Mouse (Mus musculus): ENCODE measurements at regions not wholly inside any gene's neighbourhood (a gene's known extent, or its start where the extent isn't known, plus 50 kb on each side); places are given as distances from the start of the nearest gene placed in this dataset.
A peak's percentile ranks its signal among the peaks of the same experiment; 100 is the strongest.

- peak in 1 of 2 experiments; percentile 25; a peak in 1 of 4 replicates for TF ChIP-seq EP300 (IDR thresholded peaks at IDR 0.05; ENCODE audit: low read depth in 1 of 2, low read length in 2 of 2)
- no peak for TF ChIP-seq TAL1 (IDR thresholded peaks at IDR 0.05; ENCODE audit: low read length)
- TF ChIP-seq RAD21 (IDR thresholded peaks at IDR 0.05; ENCODE audit: low read depth, low read length), result no peak
- no peak for TF ChIP-seq CTCF (IDR thresholded peaks at IDR 0.05 in 2 of 3, conservative IDR thresholded peaks at IDR 0.05 in 1 of 3; ENCODE audit: control insufficient read depth in 1 of 3, insufficient read depth in 1 of 3, low read depth in 2 of 3, low read length in 3 of 3, poor library complexity in 1 of 3, severe bottlenecking in 1 of 3)
- no peak for TF ChIP-seq CHD2 (IDR thresholded peaks at IDR 0.05; ENCODE audit: low read length)
Observed at GRCm38 (mm10) chr11:112045353-112045752, 736.7 kb upstream of the Sox9 start.
